Mouse (Mus musculus): ENCODE results near the gene Mpv17l2. TPM values are rescaled to one million over a fixed set of nuclear protein-coding genes. Genes with fewer than 3 reads are reported as not detected.

Gene Mpv17l2
- total and polyA plus RNA-seq, 3 experiments: 13.5 to 89.1 (median 63.1) TPM

- DNase-seq (ENCODE audit: low spot score) (no peak), ATAC-seq (ENCODE audit: extremely low read depth, insufficient number of reproducible peaks, low FRiP score, poor library complexity, severe bottlenecking) (no peak)
- no peak for TF ChIP-seq GATA1 (IDR thresholded peaks at IDR 0.05; ENCODE audit: borderline replicate concordance, low read length)
- TF ChIP-seq CTCF (IDR thresholded peaks at IDR 0.05; ENCODE audit: low read depth, low read length): no peak
- no peak for TF ChIP-seq POLR2AphosphoS5 (IDR thresholded peaks at IDR 0.05; ENCODE audit: insufficient replicate concordance, low read depth, low read length)
- no peak for TF ChIP-seq TAL1 (conservative IDR thresholded peaks at IDR 0.05; ENCODE audit: low read depth, low read length)
- no peak for TF ChIP-seq GATA2 (IDR thresholded peaks at IDR 0.05; ENCODE audit: borderline replicate concordance, low read depth, low read length)
- Histone ChIP-seq H3K4me1 (ENCODE audit: insufficient read depth, low read depth, low read length) (peaks cover 19% of the 10 kb centered on the region), H3K9me3 (replicated peaks) (no peaks in the 10 kb centered on the region), H3K4me3 (ENCODE audit: low read depth, low read length) (no peak overlapping the region), H3K27me3 (ENCODE audit: insufficient read depth, low read length) (peaks cover 65% of the 10 kb centered on the region), H3K36me3 (replicated peaks) (no peaks in the 10 kb centered on the region)
Observed at GRCm38 (mm10) chr8:70726721-70727120, 34.0 kb downstream of the Mpv17l2 start.

GRCm38 (mm10) chr8:70725792-70726447, 34.8 kb downstream of the Mpv17l2 start:
- TF ChIP-seq GATA2 (IDR thresholded peaks at IDR 0.05; ENCODE audit: borderline replicate concordance, low read depth, low read length) (no peak), CTCF (IDR thresholded peaks at IDR 0.05; ENCODE audit: low read depth, low read length) (no peak), POLR2AphosphoS5 (IDR thresholded peaks at IDR 0.05; ENCODE audit: insufficient replicate concordance, low read depth, low read length) (no peak), GATA1 (IDR thresholded peaks at IDR 0.05; ENCODE audit: borderline replicate concordance, low read length) (no peak), TAL1 (conservative IDR thresholded peaks at IDR 0.05; ENCODE audit: low read depth, low read length) (no peak)
- no peak for ATAC-seq (ENCODE audit: extremely low read depth, insufficient number of reproducible peaks, low FRiP score, poor library complexity, severe bottlenecking)
- no peaks in the 10 kb centered on the region for H3K36me3 ChIP-seq (replicated peaks)
- H3K9me3 ChIP-seq (replicated peaks): no peaks in the 10 kb centered on the region
- no peak overlapping the region for H3K4me3 ChIP-seq (ENCODE audit: low read depth, low read length)
- peaks cover 19% of the 10 kb centered on the region for H3K4me1 ChIP-seq (ENCODE audit: insufficient read depth, low read depth, low read length)
- peaks cover 65% of the 10 kb centered on the region for H3K27me3 ChIP-seq (ENCODE audit: insufficient read depth, low read length)
- DNase-seq (ENCODE audit: low spot score): no peak

- Histone ChIP-seq H3K9me3 (replicated peaks) (no peaks in the 10 kb centered on the region), H3K36me3 (replicated peaks) (no peaks in the 10 kb centered on the region), H3K4me3 (ENCODE audit: low read depth, low read length) (no peak overlapping the region), H3K4me1 (ENCODE audit: insufficient read depth, low read depth, low read length) (peaks cover 15% of the 10 kb centered on the region), H3K27me3 (ENCODE audit: insufficient read depth, low read length) (peaks cover 57% of the 10 kb centered on the region)
- TF ChIP-seq POLR2AphosphoS5 (IDR thresholded peaks at IDR 0.05; ENCODE audit: insufficient replicate concordance, low read depth, low read length) (no peak), TAL1 (conservative IDR thresholded peaks at IDR 0.05; ENCODE audit: low read depth, low read length) (no peak), GATA1 (IDR thresholded peaks at IDR 0.05; ENCODE audit: borderline replicate concordance, low read length) (no peak), GATA2 (IDR thresholded peaks at IDR 0.05; ENCODE audit: borderline replicate concordance, low read depth, low read length) (no peak), CTCF (IDR thresholded peaks at IDR 0.05; ENCODE audit: low read depth, low read length) (no peak)
- DNase-seq (ENCODE audit: low spot score): no peak
- ATAC-seq (ENCODE audit: extremely low read depth, insufficient number of reproducible peaks, low FRiP score, poor library complexity, severe bottlenecking): no peak
Observed at GRCm38 (mm10) chr8:70724216-70724615, 36.5 kb downstream of the Mpv17l2 start.

- no peak for ATAC-seq (ENCODE audit: extremely low read depth, insufficient number of reproducible peaks, low FRiP score, poor library complexity, severe bottlenecking)
- no peak for DNase-seq (ENCODE audit: low spot score)
- TF ChIP-seq POLR2AphosphoS5 (IDR thresholded peaks at IDR 0.05; ENCODE audit: insufficient replicate concordance, low read depth, low read length) (no peak), TAL1 (conservative IDR thresholded peaks at IDR 0.05; ENCODE audit: low read depth, low read length) (no peak), CTCF (IDR thresholded peaks at IDR 0.05; ENCODE audit: low read depth, low read length) (no peak), GATA2 (IDR thresholded peaks at IDR 0.05; ENCODE audit: borderline replicate concordance, low read depth, low read length) (no peak), GATA1 (IDR thresholded peaks at IDR 0.05; ENCODE audit: borderline replicate concordance, low read length) (no peak)
- H3K4me3 ChIP-seq (ENCODE audit: low read depth, low read length): no peak within 1 kb of the TSS
- H3K27me3 ChIP-seq (ENCODE audit: insufficient read depth, low read length): peaks cover 52% of the 10 kb centered on the region
- H3K36me3 ChIP-seq (replicated peaks): no peaks in the 10 kb centered on the region
- H3K4me1 ChIP-seq (ENCODE audit: insufficient read depth, low read depth, low read length): peaks cover 15% of the 10 kb centered on the region
- H3K9me3 ChIP-seq (replicated peaks): no peaks in the 10 kb centered on the region
Observed at GRCm38 (mm10) chr8:70723486-70724210, 37.1 kb downstream of the Mpv17l2 start, which contains the start of gene Pde4c. Gene Pde4c, plus strand, starts transcription at chr8:70723720.

GRCm38 (mm10) chr8:70721601-70722000, 39.1 kb downstream of the Mpv17l2 start:
- H3K27me3 ChIP-seq (ENCODE audit: insufficient read depth, low read length): peaks cover 50% of the 10 kb centered on the region
- no peak for DNase-seq (ENCODE audit: low spot score)
- TF ChIP-seq GATA1 (IDR thresholded peaks at IDR 0.05; ENCODE audit: borderline replicate concordance, low read length): no peak
- ATAC-seq (ENCODE audit: extremely low read depth, insufficient number of reproducible peaks, low FRiP score, poor library complexity, severe bottlenecking): no peak
- H3K4me3 ChIP-seq (ENCODE audit: low read depth, low read length): no peak overlapping the region
- no peaks in the 10 kb centered on the region for H3K9me3 ChIP-seq (replicated peaks)
- H3K36me3 ChIP-seq (replicated peaks): no peaks in the 10 kb centered on the region
- peaks cover 23% of the 10 kb centered on the region for H3K4me1 ChIP-seq (ENCODE audit: insufficient read depth, low read depth, low read length)

GRCm38 (mm10) chr8:70720739-70721138, 40.0 kb downstream of the Mpv17l2 start:
- H3K36me3 ChIP-seq (replicated peaks): no peaks in the 10 kb centered on the region
- TF ChIP-seq CTCF (IDR thresholded peaks at IDR 0.05; ENCODE audit: low read depth, low read length): peak; percentile 54
- TF ChIP-seq POLR2AphosphoS5 (IDR thresholded peaks at IDR 0.05; ENCODE audit: insufficient replicate concordance, low read depth, low read length): no peak
- TF ChIP-seq GATA2 (IDR thresholded peaks at IDR 0.05; ENCODE audit: borderline replicate concordance, low read depth, low read length): no peak
- no peak for TF ChIP-seq TAL1 (conservative IDR thresholded peaks at IDR 0.05; ENCODE audit: low read depth, low read length)
- no peak for TF ChIP-seq GATA1 (IDR thresholded peaks at IDR 0.05; ENCODE audit: borderline replicate concordance, low read length)
- H3K4me3 ChIP-seq (ENCODE audit: low read depth, low read length): no peak overlapping the region
- H3K27me3 ChIP-seq (ENCODE audit: insufficient read depth, low read length): peaks cover 46% of the 10 kb centered on the region
- no peaks in the 10 kb centered on the region for H3K9me3 ChIP-seq (replicated peaks)
- H3K4me1 ChIP-seq (ENCODE audit: insufficient read depth, low read depth, low read length): peaks cover 23% of the 10 kb centered on the region
- ATAC-seq (ENCODE audit: extremely low read depth, insufficient number of reproducible peaks, low FRiP score, poor library complexity, severe bottlenecking): no peak
- peak; percentile 38 for DNase-seq (ENCODE audit: low spot score)

Data from G1E (cell line).